Mouse (Mus musculus) thymus, adult 2 months (tissue): Measurements from ENCODE around the gene Ddx10.

Source experiments
- CTCF ChIP-seq: fragments of 200-500 bp; IDR thresholded peaks from 2 replicates; pipeline ENCODE4 v1.5.1; 2012; ENCODE audit warnings: mild to moderate bottlenecking, control low read depth, low read length, moderate library complexity, borderline replicate concordance; ENCODE audit not compliant: control insufficient read depth, poor library complexity, insufficient read depth; ENCODE audit errors: extremely low read depth
- POLR2A ChIP-seq: fragments of 200-500 bp; IDR thresholded peaks from 2 replicates; pipeline ENCODE4 v1.6.1; 2012; ENCODE audit warnings: mild to moderate bottlenecking, low read length, control low read depth, moderate library complexity; ENCODE audit not compliant: control insufficient read depth, poor library complexity, insufficient read depth; ENCODE audit errors: extremely low read depth

DNA sequence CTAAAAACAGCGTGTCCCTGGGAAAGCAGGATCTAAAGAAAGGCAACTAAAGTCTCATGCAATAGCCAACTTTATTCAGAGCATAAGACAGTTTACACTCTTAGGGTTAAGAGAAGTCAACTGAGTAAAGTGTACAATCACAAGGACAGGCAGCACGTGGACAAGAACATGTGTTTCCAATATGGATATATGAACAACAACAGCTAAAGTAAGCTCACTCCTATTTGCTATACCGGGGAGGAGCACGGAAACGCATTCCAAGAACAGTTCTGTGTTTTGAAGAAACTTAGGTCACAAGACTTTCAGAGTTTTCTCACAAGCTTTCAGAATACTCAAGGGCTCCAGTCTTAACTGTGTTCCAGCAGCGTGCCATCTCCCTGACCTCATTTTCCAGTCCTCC lies 10.3 kb upstream of the Ddx10 start:
- no peak for TF ChIP-seq POLR2A
- TF ChIP-seq CTCF = no peak
